Mouse (Mus musculus): ENCODE measurements around the gene Vmn2r109. TPM values are rescaled to one million over a fixed set of nuclear protein-coding genes. Genes with fewer than 3 reads are reported as not detected.

The Vmn2r109 gene
- polyA plus RNA-seq (2015; fragmentation: Illumina TruSeq; extraction: RNeasy Lipid Tissue Mini Kit (QIAGEN cat#74804); ENCODE audit: insufficient read depth, low read depth, low replicate concordance), result not detected

GRCm38 (mm10) chr17:20564656-20565055, at the start of gene Vmn2r109:
Gene Vmn2r109 (minus strand): TSS chr17:20564756.

GRCm38 (mm10) chr17:20596323-20596722, 31.8 kb upstream of the Vmn2r109 start, which contains the start of gene Vmn2r110:
Gene Vmn2r110 (minus strand): TSS chr17:20596423.

GRCm38 (mm10) chr17:20497858-20498257, 66.7 kb downstream of the Vmn2r109 start, which contains the start of gene Vmn1r225:
Gene Vmn1r225 (plus strand): TSS chr17:20498158.

Other genes with a start within 250 kb of the Vmn2r109 start
- gene Vmn2r107, start 219.5 kb downstream of the Vmn2r109 start, polyA plus RNA-seq (2015; fragmentation: Illumina TruSeq; extraction: RNeasy Lipid Tissue Mini Kit (QIAGEN cat#74804); ENCODE audit: insufficient read depth, low read depth, low replicate concordance), result not detected
- gene Vmn1r224, start 150.6 kb downstream of the Vmn2r109 start, polyA plus RNA-seq (2015; fragmentation: Illumina TruSeq; extraction: RNeasy Lipid Tissue Mini Kit (QIAGEN cat#74804); ENCODE audit: insufficient read depth, low read depth, low replicate concordance), result not detected
- gene Vmn2r108, start 83.4 kb downstream of the Vmn2r109 start, polyA plus RNA-seq (2015; fragmentation: Illumina TruSeq; extraction: RNeasy Lipid Tissue Mini Kit (QIAGEN cat#74804); ENCODE audit: insufficient read depth, low read depth, low replicate concordance), result not detected
- gene Vmn1r225, start 66.6 kb downstream of the Vmn2r109 start, polyA plus RNA-seq (2015; fragmentation: Illumina TruSeq; extraction: RNeasy Lipid Tissue Mini Kit (QIAGEN cat#74804); ENCODE audit: insufficient read depth, low read depth, low replicate concordance), result not detected
- not detected for gene Vmn2r110, start 31.7 kb upstream of the Vmn2r109 start, polyA plus RNA-seq (2015; fragmentation: Illumina TruSeq; extraction: RNeasy Lipid Tissue Mini Kit (QIAGEN cat#74804); ENCODE audit: insufficient read depth, low read depth, low replicate concordance)
- not detected for gene Fpr-rs3, start 60.1 kb upstream of the Vmn2r109 start, polyA plus RNA-seq (2015; fragmentation: Illumina TruSeq; extraction: RNeasy Lipid Tissue Mini Kit (QIAGEN cat#74804); ENCODE audit: insufficient read depth, low read depth, low replicate concordance)
- not detected for gene Vmn1r226, start 118.1 kb upstream of the Vmn2r109 start, polyA plus RNA-seq (2015; fragmentation: Illumina TruSeq; extraction: RNeasy Lipid Tissue Mini Kit (QIAGEN cat#74804); ENCODE audit: insufficient read depth, low read depth, low replicate concordance)
- gene Vmn1r227, start 165.1 kb upstream of the Vmn2r109 start, polyA plus RNA-seq (2015; fragmentation: Illumina TruSeq; extraction: RNeasy Lipid Tissue Mini Kit (QIAGEN cat#74804); ENCODE audit: insufficient read depth, low read depth, low replicate concordance), result not detected
- not detected for gene Vmn1r228, start 221.4 kb upstream of the Vmn2r109 start, polyA plus RNA-seq (2015; fragmentation: Illumina TruSeq; extraction: RNeasy Lipid Tissue Mini Kit (QIAGEN cat#74804); ENCODE audit: insufficient read depth, low read depth, low replicate concordance)
- not detected for gene Vmn1r229, start 246.8 kb upstream of the Vmn2r109 start, polyA plus RNA-seq (2015; fragmentation: Illumina TruSeq; extraction: RNeasy Lipid Tissue Mini Kit (QIAGEN cat#74804); ENCODE audit: insufficient read depth, low read depth, low replicate concordance)